Mouse (Mus musculus) midbrain, postnatal 0 days (tissue): Measurements from ENCODE around the gene Rnf185. TPM values are rescaled to one million over a fixed set of nuclear protein-coding genes. Genes with fewer than 3 reads are reported as not detected.

Source experiments
- ATAC-seq: fragments of 200-750 bp; cut with Nextera tagmentation; 2 replicates; pipeline ENCODE4 v1.8.0; 2017; ENCODE audit warnings: moderate number of reproducible peaks, mild to moderate bottlenecking, moderate TSS enrichment, moderate library complexity; ENCODE audit not compliant: low FRiP score
- DNase-seq: peaks from one replicate; pipeline ENCODE4 v3.0.0-alpha.2; 2015; ENCODE audit warnings: low spot score
- H3K27ac ChIP-seq: fragments of 300-500 bp; sonication (generic); 2 replicates; pipeline ENCODE4 v1.5.1; 2014; ENCODE audit warnings: low read depth, mild to moderate bottlenecking, low read length, mixed read lengths
- H3K27me3 ChIP-seq: fragments of 300-500 bp; sonication (generic); 2 replicates; pipeline ENCODE4 v1.6.1; 2014; ENCODE audit warnings: low read length, control low read depth, mixed read lengths; ENCODE audit not compliant: insufficient read depth
- H3K36me3 ChIP-seq: fragments of 300-500 bp; sonication (generic); 2 replicates; pipeline ENCODE4 v1.6.1; 2014; ENCODE audit warnings: low read length, control low read depth, mixed read lengths; ENCODE audit not compliant: insufficient read depth
- H3K4me1 ChIP-seq: fragments of 300-500 bp; sonication (generic); 2 replicates; pipeline ENCODE4 v1.6.1; 2014; ENCODE audit warnings: mild to moderate bottlenecking, control low read depth, antibody characterized with exemption, low read length, mixed read lengths; ENCODE audit not compliant: insufficient read depth
- H3K4me2 ChIP-seq: fragments of 300-500 bp; sonication (generic); 2 replicates; pipeline ENCODE4 v1.6.1; 2014; ENCODE audit warnings: low read depth, mild to moderate bottlenecking, low read length, mixed read lengths; ENCODE audit not compliant: poor library complexity, severe bottlenecking
- H3K4me3 ChIP-seq: fragments of 300-500 bp; sonication (generic); 2 replicates; pipeline ENCODE4 v1.5.1; 2014; ENCODE audit warnings: low read depth, mild to moderate bottlenecking, low read length, moderate library complexity
- H3K9ac ChIP-seq: fragments of 300-500 bp; sonication (generic); replicated peaks from 2 replicates; pipeline ENCODE4 v1.6.1; 2014; ENCODE audit warnings: mild to moderate bottlenecking, low read length, moderate library complexity, mixed read lengths; ENCODE audit not compliant: poor library complexity, severe bottlenecking
- H3K9me3 ChIP-seq: fragments of 300-500 bp; sonication (generic); 2 replicates; pipeline ENCODE4 v1.6.1; 2016; ENCODE audit warnings: low read length, control low read depth
- CTCF ChIP-seq: IDR thresholded peaks from 2 replicates; pipeline ENCODE4 v1.5.1; 2016; ENCODE audit warnings: antibody characterized with exemption, mild to moderate bottlenecking
- WGBS: fragments of 180-500 bp; shearing (Covaris S2); extraction: QIAGEN DNeasy Blood & Tissue Kit; methylation state at CpG from one replicate; pipeline ENCODE4 v1.1.7; 2014; 5-methylcytosine and 5-hydroxymethylcytosine counted together
- polyA plus RNA-seq: library from polyadenylated mRNA; unstranded; fragments of >200 nt; fragmentation: Nextera tagmentation; extraction: Ambion mirVana; gene quantifications from 2 replicates; pipeline ENCODE4 v1.2.1, GENCODE M21; 2015
- total RNA-seq: library from RNA; depleted of rRNA; stranded (reverse); fragments of >200 nt; gene quantifications from 2 replicates; pipeline ENCODE4 v1.2.3, GENCODE M21; 2014

The Rnf185 gene
- total and polyA plus RNA-seq, 2 experiments from 2014 or later: 39.6 to 43.6 TPM

GRCm38 (mm10) chr11:3398318-3398717, 53.8 kb downstream of the Rnf185 start:
- Histone ChIP-seq H3K4me2 (no peak overlapping the region), H3K4me1 (no peaks in the 10 kb centered on the region), H3K36me3 (no peaks in the 10 kb centered on the region), H3K27me3 (no peaks in the 10 kb centered on the region), H3K27ac (no peak overlapping the region), H3K9ac (no peak overlapping the region), H3K4me3 (no peak overlapping the region), H3K9me3 (no peaks in the 10 kb centered on the region)
- ATAC-seq: no peak
- 100% methylated on average over 1 of the region's 1 CpGs for WGBS
- no peak for TF ChIP-seq CTCF
- DNase-seq: no peak

GRCm38 (mm10) chr11:3396562-3396961, 55.6 kb downstream of the Rnf185 start:
- no peaks in the 10 kb centered on the region for H3K4me1 ChIP-seq
- no peaks in the 10 kb centered on the region for H3K9me3 ChIP-seq
- H3K9ac ChIP-seq: no peak overlapping the region
- no peaks in the 10 kb centered on the region for H3K36me3 ChIP-seq
- ATAC-seq (peak; percentile 68; the same call in 1 of the 2 replicates), DNase-seq (peak; percentile 60)
- peak overlapping the region; percentile 59 for H3K27ac ChIP-seq
- TF ChIP-seq CTCF: no peak
- no peaks in the 10 kb centered on the region for H3K27me3 ChIP-seq
- no peak overlapping the region for H3K4me2 ChIP-seq
- no peak overlapping the region for H3K4me3 ChIP-seq
- 25% methylated on average over 8 of the region's 8 CpGs for WGBS

GRCm38 (mm10) chr11:3396091-3396490, 56.1 kb downstream of the Rnf185 start:
- DNase-seq (peak; percentile 39), ATAC-seq (peak; percentile 71; the same call in 1 of the 2 replicates)
- H3K27me3 ChIP-seq: no peaks in the 10 kb centered on the region
- no peak overlapping the region for H3K4me3 ChIP-seq
- no peaks in the 10 kb centered on the region for H3K9me3 ChIP-seq
- no peak for TF ChIP-seq CTCF
- H3K27ac ChIP-seq: peak overlapping the region; percentile 59
- no peak overlapping the region for H3K4me2 ChIP-seq
- WGBS: 38% methylated on average over 3 of the region's 3 CpGs
- no peaks in the 10 kb centered on the region for H3K4me1 ChIP-seq
- no peaks in the 10 kb centered on the region for H3K36me3 ChIP-seq
- no peak overlapping the region for H3K9ac ChIP-seq

GRCm38 (mm10) chr11:3394520-3394919, 57.6 kb downstream of the Rnf185 start:
- Histone ChIP-seq H3K9me3 (no peaks in the 10 kb centered on the region), H3K4me3 (no peak overlapping the region), H3K4me1 (no peaks in the 10 kb centered on the region), H3K27me3 (no peaks in the 10 kb centered on the region), H3K4me2 (no peak overlapping the region), H3K36me3 (no peaks in the 10 kb centered on the region), H3K27ac (no peak overlapping the region), H3K9ac (no peak overlapping the region)
- DNase-seq (peak; percentile 38), ATAC-seq (0 out of 2 replicates have a peak, but pooled peaks have one; percentile 41)
- TF ChIP-seq CTCF: no peak
- 49% methylated on average over 5 of the region's 5 CpGs for WGBS

GRCm38 (mm10) chr11:3392526-3392925, 59.6 kb downstream of the Rnf185 start:
- DNase-seq (no peak), ATAC-seq (no peak)
- Histone ChIP-seq H3K9ac (no peak overlapping the region), H3K4me1 (no peaks in the 10 kb centered on the region), H3K4me3 (no peak overlapping the region), H3K27me3 (no peaks in the 10 kb centered on the region), H3K36me3 (no peaks in the 10 kb centered on the region), H3K27ac (no peak overlapping the region), H3K9me3 (no peaks in the 10 kb centered on the region), H3K4me2 (no peak overlapping the region)
- 77% methylated on average over 8 of the region's 8 CpGs for WGBS
- TF ChIP-seq CTCF: no peak

GRCm38 (mm10) chr11:3390789-3391188, 61.4 kb downstream of the Rnf185 start:
- H3K4me2 ChIP-seq: no peak overlapping the region
- H3K36me3 ChIP-seq: no peaks in the 10 kb centered on the region
- H3K27ac ChIP-seq: no peak overlapping the region
- DNase-seq: no peak
- no peak overlapping the region for H3K9ac ChIP-seq
- H3K4me3 ChIP-seq: no peak overlapping the region
- no peak for ATAC-seq
- H3K27me3 ChIP-seq: no peaks in the 10 kb centered on the region
- no peaks in the 10 kb centered on the region for H3K9me3 ChIP-seq
- WGBS: 90% methylated on average over 5 of the region's 5 CpGs
- TF ChIP-seq CTCF: no peak
- H3K4me1 ChIP-seq: no peaks in the 10 kb centered on the region
